Mouse (Mus musculus): ENCODE data around the gene Cdkl5. TPM values are rescaled to one million over a fixed set of nuclear protein-coding genes. Genes with fewer than 3 reads are reported as not detected.
"Not testable (repeated sequence)": the region's sequence is repeated elsewhere in the genome, so short reads cannot be mapped to it uniquely, and the experiment has no call there.

Cdkl5 gene
- polyA plus RNA-seq, 1 experiment from 2014 or later, result 3.9 TPM

DNA sequence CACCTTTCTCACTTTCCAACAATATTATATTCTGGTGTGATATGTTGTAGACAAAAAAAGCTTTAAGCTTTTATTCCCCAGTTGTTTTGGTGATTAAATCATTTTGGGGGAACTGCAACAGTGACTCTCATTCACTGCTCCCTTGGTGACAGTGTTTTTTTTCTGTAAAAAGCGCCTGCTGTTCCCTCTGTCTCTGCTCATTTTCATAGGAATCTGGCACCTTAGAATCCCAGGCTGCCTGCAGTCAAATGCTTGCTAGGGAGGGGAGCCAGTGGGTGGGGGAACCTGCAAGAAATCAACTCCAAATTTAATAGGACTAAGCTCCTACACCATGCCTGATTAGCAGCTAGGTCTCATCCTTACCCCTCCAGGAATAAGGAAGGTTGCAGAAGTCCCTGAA, 221.5 kb downstream of the Cdkl5 start:
- peaks cover 25% of the 10 kb centered on the region for H3K27me3 ChIP-seq
- H3K9me3 ChIP-seq, result no peaks in the 10 kb centered on the region
- 35% methylated on average over 1 of the region's 1 CpGs for WGBS
- ATAC-seq, result no peak
- no peaks in the 10 kb centered on the region for H3K36me3 ChIP-seq
- H3K9ac ChIP-seq (replicated peaks), result no peak overlapping the region
- H3K27ac ChIP-seq, result no peak overlapping the region
- H3K4me3 ChIP-seq (replicated peaks), result no peak overlapping the region
- no peak overlapping the region for H3K4me2 ChIP-seq (replicated peaks)
- H3K4me1 ChIP-seq (replicated peaks), result no peaks in the 10 kb centered on the region

DNA sequence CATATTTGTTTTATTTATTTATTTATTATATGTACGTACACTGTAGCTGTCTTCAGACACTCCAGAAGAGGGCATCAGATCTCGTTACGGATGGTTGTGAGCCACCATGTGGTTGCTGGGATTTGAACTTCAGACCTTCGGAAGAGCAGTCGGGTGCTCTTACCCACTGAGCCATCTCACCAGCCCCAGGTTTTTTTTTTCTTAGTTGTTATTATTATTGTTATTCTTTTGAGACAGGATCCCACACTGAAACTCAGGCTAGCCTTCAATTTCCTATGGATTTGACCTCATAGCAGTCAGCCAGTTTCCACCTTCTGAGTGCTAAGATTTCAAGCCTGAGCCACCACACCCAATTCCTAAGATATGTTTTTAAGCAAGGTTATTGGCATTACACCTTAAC, 224.9 kb downstream of the Cdkl5 start:
- not testable (repeated sequence) for H3K4me3 ChIP-seq (replicated peaks); H3K4me2 ChIP-seq (replicated peaks); H3K4me1 ChIP-seq (replicated peaks); H3K27ac ChIP-seq; ATAC-seq; H3K9me3 ChIP-seq; H3K36me3 ChIP-seq; H3K9ac ChIP-seq (replicated peaks)
- H3K27me3 ChIP-seq, result peaks cover 36% of the 10 kb centered on the region; the same call in 1 of the 2 replicates
- 87% methylated on average over 5 of the region's 5 CpGs for WGBS

- H3K9me3 ChIP-seq, result no peaks in the 10 kb centered on the region
- 77% methylated on average over 2 of the region's 2 CpGs for WGBS
- no peak within 1 kb of the TSS for H3K4me3 ChIP-seq (replicated peaks)
- no peak within 1 kb of the TSS for H3K9ac ChIP-seq (replicated peaks)
- no peak for ATAC-seq
- no peaks in the 10 kb centered on the region for H3K36me3 ChIP-seq
- peaks cover 43% of the 10 kb centered on the region; the same call in 1 of the 2 replicates for H3K27me3 ChIP-seq
- H3K4me1 ChIP-seq (replicated peaks), result no peaks in the 10 kb centered on the region
- peak within 1 kb of the TSS; percentile 52 for H3K4me2 ChIP-seq (replicated peaks)
- H3K27ac ChIP-seq, result no peak within 1 kb of the TSS
Measured at GRCm38 (mm10) chrX:160767713-160768112, 226.8 kb downstream of the Cdkl5 start, which contains the start of gene Rs1. Gene Rs1 (plus strand): TSS chrX:160768013.

- WGBS, result 29% methylated on average over 15 of the region's 15 CpGs
- H3K9me3 ChIP-seq, result no peaks in the 10 kb centered on the region
- no peak overlapping the region for H3K9ac ChIP-seq (replicated peaks)
- no peak overlapping the region for H3K27ac ChIP-seq
- peak overlapping the region; percentile 46 for H3K4me3 ChIP-seq (replicated peaks)
- ATAC-seq, result peak; percentile 91
- peaks cover 38% of the 10 kb centered on the region; the same call in 1 of the 2 replicates for H3K27me3 ChIP-seq
- H3K4me2 ChIP-seq (replicated peaks), result peak overlapping the region; percentile 52
- no peaks in the 10 kb centered on the region for H3K36me3 ChIP-seq
- H3K4me1 ChIP-seq (replicated peaks), result no peaks in the 10 kb centered on the region
Measured at GRCm38 (mm10) chrX:160766233-160766616, 228.3 kb downstream of the Cdkl5 start.

DNA sequence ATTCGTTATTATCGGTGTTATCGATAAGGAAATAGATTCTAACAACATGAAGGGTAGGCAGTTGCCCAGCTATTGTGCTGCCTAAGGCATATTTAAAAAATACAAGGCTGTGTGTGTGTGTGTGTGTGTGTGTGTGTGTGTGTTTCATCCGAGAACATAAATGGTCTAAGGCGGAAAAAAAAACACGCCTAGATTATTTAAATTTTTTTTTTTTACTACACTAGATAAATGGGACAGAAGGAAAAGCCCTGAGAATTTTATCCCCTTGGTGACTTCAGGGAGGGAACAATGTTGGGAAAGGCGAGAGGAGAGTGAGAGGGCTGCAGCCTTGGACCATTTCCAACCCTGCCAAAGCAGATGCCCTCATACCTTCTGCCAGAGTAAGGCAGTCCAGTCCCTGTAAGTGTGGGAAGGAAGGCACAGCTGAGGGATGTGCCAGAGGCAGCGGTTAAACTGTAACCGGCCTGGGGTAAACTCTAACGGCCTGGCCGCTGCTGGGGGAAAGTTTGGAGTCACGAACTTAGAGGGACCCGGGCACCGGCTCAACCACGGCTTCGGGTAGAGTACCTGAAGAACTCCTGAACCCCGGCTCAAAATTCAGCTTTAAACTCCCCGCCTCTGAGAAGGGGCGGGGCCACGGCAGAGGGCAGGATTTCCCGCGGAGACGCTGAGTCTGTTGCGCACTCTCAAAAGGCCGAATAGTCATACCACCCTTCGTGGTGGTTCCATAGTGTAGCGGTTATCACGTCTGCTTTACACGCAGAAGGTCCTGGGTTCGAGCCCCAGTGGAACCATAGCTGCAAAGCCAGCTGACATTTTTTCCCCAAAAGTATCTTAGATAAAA, 228.9 kb downstream of the Cdkl5 start:
- Histone ChIP-seq H3K9me3 (no peaks in the 10 kb centered on the region), H3K36me3 (no peaks in the 10 kb centered on the region), H3K4me1 (replicated peaks) (no peaks in the 10 kb centered on the region), H3K27ac (no peak overlapping the region), H3K4me3 (replicated peaks) (peak overlapping the region; percentile 46), H3K27me3 (peaks cover 38% of the 10 kb centered on the region; the same call in 1 of the 2 replicates), H3K9ac (replicated peaks) (no peak overlapping the region), H3K4me2 (replicated peaks) (peak overlapping the region; percentile 52)
- peak; percentile 98 for ATAC-seq
- 30% methylated on average over 30 of the region's 30 CpGs for WGBS

DNA sequence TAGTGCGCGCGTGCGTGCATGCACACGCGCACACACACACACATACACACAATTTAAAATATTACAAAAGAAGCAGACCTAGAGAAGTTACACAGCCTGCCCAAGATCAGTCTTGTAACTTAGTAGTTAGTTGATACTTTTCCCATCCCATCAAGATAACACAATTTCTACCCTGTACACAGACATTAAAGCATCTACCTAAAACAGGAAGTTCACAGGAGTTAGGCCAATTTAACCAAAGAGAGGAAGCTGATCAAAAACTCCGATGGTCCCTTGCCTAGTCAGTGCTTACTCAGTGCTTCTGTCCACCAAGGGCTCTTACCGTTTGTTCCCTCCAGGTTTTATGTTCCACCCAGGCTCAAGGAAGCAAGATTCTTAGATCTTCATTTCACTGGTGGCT, 243.7 kb downstream of the Cdkl5 start:
- no peaks in the 10 kb centered on the region for H3K4me1 ChIP-seq (replicated peaks)
- no peak overlapping the region for H3K9ac ChIP-seq (replicated peaks)
- no peak overlapping the region for H3K4me2 ChIP-seq (replicated peaks)
- peaks cover 12% of the 10 kb centered on the region; the same call in 1 of the 2 replicates for H3K27me3 ChIP-seq
- H3K27ac ChIP-seq, result no peak overlapping the region
- H3K9me3 ChIP-seq, result no peaks in the 10 kb centered on the region
- WGBS, result 96% methylated on average over 8 of the region's 8 CpGs
- no peak overlapping the region for H3K4me3 ChIP-seq (replicated peaks)
- no peak for ATAC-seq
- H3K36me3 ChIP-seq, result no peaks in the 10 kb centered on the region

GRCm38 (mm10) chrX:160748653-160749052, 245.9 kb downstream of the Cdkl5 start:
- 90% methylated on average over 1 of the region's 1 CpGs for WGBS
- Histone ChIP-seq H3K27ac (no peak overlapping the region), H3K9ac (replicated peaks) (no peak overlapping the region), H3K4me1 (replicated peaks) (no peaks in the 10 kb centered on the region), H3K36me3 (no peaks in the 10 kb centered on the region), H3K4me3 (replicated peaks) (no peak overlapping the region), H3K27me3 (peaks cover 7% of the 10 kb centered on the region; the same call in 1 of the 2 replicates), H3K9me3 (no peaks in the 10 kb centered on the region), H3K4me2 (replicated peaks) (no peak overlapping the region)
- no peak for ATAC-seq

- no peak for ATAC-seq
- no peak overlapping the region for H3K4me2 ChIP-seq (replicated peaks)
- no peaks in the 10 kb centered on the region for H3K4me1 ChIP-seq (replicated peaks)
- no peak overlapping the region for H3K4me3 ChIP-seq (replicated peaks)
- no peak overlapping the region for H3K27ac ChIP-seq
- H3K9ac ChIP-seq (replicated peaks), result no peak overlapping the region
- H3K36me3 ChIP-seq, result no peaks in the 10 kb centered on the region
- 87% methylated on average over 1 of the region's 1 CpGs for WGBS
- no peaks in the 10 kb centered on the region for H3K9me3 ChIP-seq
- peaks cover 3% of the 10 kb centered on the region; the same call in 1 of the 2 replicates for H3K27me3 ChIP-seq
Measured at GRCm38 (mm10) chrX:160745399-160745798, 249.1 kb downstream of the Cdkl5 start.

DNA sequence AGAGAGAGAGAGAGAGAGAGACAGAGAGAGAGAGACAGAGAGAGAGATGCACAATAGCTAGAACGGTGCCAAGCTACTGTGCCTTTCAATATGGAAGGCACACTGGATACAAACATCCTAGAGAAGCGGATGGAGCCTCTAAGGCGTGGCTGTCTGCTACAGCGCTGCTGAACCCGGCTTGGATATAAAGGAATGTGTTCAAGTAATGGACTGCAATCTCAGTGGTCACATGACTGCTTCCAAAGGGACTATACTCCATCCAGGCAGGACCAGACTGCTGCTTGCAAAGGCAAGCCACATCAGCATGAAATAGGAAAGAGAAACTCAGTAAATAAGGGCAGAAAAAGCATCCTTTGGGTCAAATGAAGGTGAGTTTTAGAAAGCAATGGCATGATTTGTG, 258.9 kb downstream of the Cdkl5 start, which contains the start of gene Ppef1:
TSS of gene Ppef1 (minus strand) at position 116 of the 400 bp plus-strand sequence.
- ATAC-seq, result no peak
- Histone ChIP-seq H3K27me3 (peaks cover 21% of the 10 kb centered on the region; the same call in 1 of the 2 replicates), H3K4me3 (replicated peaks) (no peak within 1 kb of the TSS), H3K9ac (replicated peaks) (no peak within 1 kb of the TSS), H3K4me1 (replicated peaks) (no peaks in the 10 kb centered on the region), H3K4me2 (replicated peaks) (no peak within 1 kb of the TSS), H3K9me3 (no peaks in the 10 kb centered on the region), H3K27ac (no peak within 1 kb of the TSS), H3K36me3 (no peaks in the 10 kb centered on the region)
- 79% methylated on average over 5 of the region's 5 CpGs for WGBS

Other genes starting within 250 kb of the Cdkl5 start
- gene Rs1, start 226.7 kb downstream of the Cdkl5 start, polyA plus RNA-seq (2015; fragmentation: Nextera tagmentation; extraction: Ambion mirVana), result 0.03 and 0.09 TPM in 2 replicates
- 0.19 TPM in 1 of 2 replicates, not detected in the other for gene Gja6, start 87.7 kb downstream of the Cdkl5 start, polyA plus RNA-seq (2015; fragmentation: Nextera tagmentation; extraction: Ambion mirVana)
- 1.8 and 3.5 TPM in 2 replicates for gene Scml2, start 122.5 kb upstream of the Cdkl5 start, polyA plus RNA-seq (2015; fragmentation: Nextera tagmentation; extraction: Ambion mirVana)